Mouse (Mus musculus): ENCODE results near the gene Fkbp14.

GRCm38 (mm10) chr6:54573218-54573955 is 23.7 kb downstream of the Fkbp14 start:
- TF ChIP-seq CTCF (IDR thresholded peaks at IDR 0.05; ENCODE audit: insufficient read depth, low read length) (no peak), POLR2A (IDR thresholded peaks at IDR 0.05; ENCODE audit: borderline replicate concordance, extremely low read depth, low read depth, low read length) (no peak)

Measured in lung, adult 2 months (tissue).